Mouse (Mus musculus) ES-E14 (cell line): ENCODE data around the gene Clspn.

Source experiments
- HCFC1 ChIP-seq: IDR thresholded peaks from 2 replicates; pipeline ENCODE4 v1.6.1; 2012; ENCODE audit warnings: low read length, inconsistent platforms, borderline replicate concordance; ENCODE audit not compliant: insufficient read depth
- MAFK ChIP-seq: IDR thresholded peaks from 2 replicates; pipeline ENCODE4 v1.6.1; 2014; ENCODE audit warnings: mild to moderate bottlenecking, low read depth, low read length, inconsistent platforms; ENCODE audit not compliant: insufficient read depth
- ZNF384 ChIP-seq: IDR thresholded peaks from 2 replicates; pipeline ENCODE4 v1.6.1; 2012; ENCODE audit warnings: low read depth, low read length, inconsistent platforms

- TF ChIP-seq HCFC1 (no peak), ZNF384 (no peak), MAFK (no peak)
Observed at GRCm38 (mm10) chr4:126567243-126567642, 10.5 kb downstream of the Clspn start.
